Mouse (Mus musculus): Measurements from ENCODE around the gene Adam12. TPM values are rescaled to one million over a fixed set of nuclear protein-coding genes. Genes with fewer than 3 reads are reported as not detected.
"Not testable (repeated sequence)": the region's sequence is repeated elsewhere in the genome, so short reads cannot be mapped to it uniquely, and the experiment has no call there.

Gene Adam12
- polyA plus RNA-seq, 1 experiment, result 2.1 TPM

- no peak for TF ChIP-seq POLR2A (IDR thresholded peaks at IDR 0.05; ENCODE audit: extremely low read depth, insufficient read depth, low read length)
- TF ChIP-seq CTCF (IDR thresholded peaks at IDR 0.05; ENCODE audit: extremely low read depth, insufficient read depth, low read length), result no peak
- no peak overlapping the region for H3K4me3 ChIP-seq (ENCODE audit: insufficient read depth, low read length)
- no peak overlapping the region for H3K27ac ChIP-seq (ENCODE audit: insufficient read depth, low read length)
- peaks cover 2% of the 10 kb centered on the region for H3K4me1 ChIP-seq (ENCODE audit: control insufficient read depth, insufficient read depth, low read length)
Measured at GRCm38 (mm10) chr7:133916230-133916629, 315.7 kb downstream of the Adam12 start.

GRCm38 (mm10) chr7:133911881-133912280 is 320.1 kb downstream of the Adam12 start:
- H3K4me1 ChIP-seq (ENCODE audit: control insufficient read depth, insufficient read depth, low read length), result no peaks in the 10 kb centered on the region; the same call in 1 of the 2 replicates
- no peak overlapping the region for H3K4me3 ChIP-seq (ENCODE audit: insufficient read depth, low read length)
- no peak for TF ChIP-seq POLR2A (IDR thresholded peaks at IDR 0.05; ENCODE audit: extremely low read depth, insufficient read depth, low read length)
- no peak for TF ChIP-seq CTCF (IDR thresholded peaks at IDR 0.05; ENCODE audit: extremely low read depth, insufficient read depth, low read length)
- no peak overlapping the region for H3K27ac ChIP-seq (ENCODE audit: insufficient read depth, low read length)

GRCm38 (mm10) chr7:133909833-133910375 is 322.0 kb downstream of the Adam12 start:
- H3K4me3 ChIP-seq (ENCODE audit: insufficient read depth, low read length), result no peak overlapping the region
- H3K27ac ChIP-seq (ENCODE audit: insufficient read depth, low read length), result no peak overlapping the region
- no peak for TF ChIP-seq CTCF (IDR thresholded peaks at IDR 0.05; ENCODE audit: extremely low read depth, insufficient read depth, low read length)
- TF ChIP-seq POLR2A (IDR thresholded peaks at IDR 0.05; ENCODE audit: extremely low read depth, insufficient read depth, low read length), result no peak
- no peaks in the 10 kb centered on the region; the same call in 1 of the 2 replicates for H3K4me1 ChIP-seq (ENCODE audit: control insufficient read depth, insufficient read depth, low read length)

DNA sequence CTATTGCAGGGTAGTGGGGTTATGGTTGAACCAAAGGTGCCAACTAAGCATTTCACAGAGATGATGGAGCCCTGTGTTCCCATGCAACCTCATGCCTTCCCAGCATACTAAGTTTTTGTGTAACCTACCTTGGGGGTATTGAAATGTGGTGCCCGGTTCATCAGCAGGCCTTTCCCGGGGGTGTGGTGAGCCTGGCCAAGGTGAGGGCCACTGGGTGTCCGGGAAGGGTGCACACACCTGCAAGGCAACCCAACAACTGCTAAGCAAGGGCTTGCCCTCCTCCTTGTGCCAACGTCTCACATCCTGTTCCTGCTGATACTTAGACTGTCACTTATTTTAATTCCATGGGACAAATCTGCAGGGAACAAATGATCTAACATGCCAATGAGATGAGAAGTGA is 323.0 kb downstream of the Adam12 start:
- no peak overlapping the region for H3K4me3 ChIP-seq (ENCODE audit: insufficient read depth, low read length)
- TF ChIP-seq CTCF (IDR thresholded peaks at IDR 0.05; ENCODE audit: extremely low read depth, insufficient read depth, low read length), result no peak
- TF ChIP-seq POLR2A (IDR thresholded peaks at IDR 0.05; ENCODE audit: extremely low read depth, insufficient read depth, low read length), result no peak
- H3K4me1 ChIP-seq (ENCODE audit: control insufficient read depth, insufficient read depth, low read length), result no peaks in the 10 kb centered on the region; the same call in 1 of the 2 replicates
- H3K27ac ChIP-seq (ENCODE audit: insufficient read depth, low read length), result no peak overlapping the region

GRCm38 (mm10) chr7:133899391-133899790 is 332.6 kb downstream of the Adam12 start:
- no peaks in the 10 kb centered on the region for H3K4me1 ChIP-seq (ENCODE audit: control insufficient read depth, insufficient read depth, low read length)
- TF ChIP-seq CTCF (IDR thresholded peaks at IDR 0.05; ENCODE audit: extremely low read depth, insufficient read depth, low read length), result no peak
- no peak for TF ChIP-seq POLR2A (IDR thresholded peaks at IDR 0.05; ENCODE audit: extremely low read depth, insufficient read depth, low read length)

DNA sequence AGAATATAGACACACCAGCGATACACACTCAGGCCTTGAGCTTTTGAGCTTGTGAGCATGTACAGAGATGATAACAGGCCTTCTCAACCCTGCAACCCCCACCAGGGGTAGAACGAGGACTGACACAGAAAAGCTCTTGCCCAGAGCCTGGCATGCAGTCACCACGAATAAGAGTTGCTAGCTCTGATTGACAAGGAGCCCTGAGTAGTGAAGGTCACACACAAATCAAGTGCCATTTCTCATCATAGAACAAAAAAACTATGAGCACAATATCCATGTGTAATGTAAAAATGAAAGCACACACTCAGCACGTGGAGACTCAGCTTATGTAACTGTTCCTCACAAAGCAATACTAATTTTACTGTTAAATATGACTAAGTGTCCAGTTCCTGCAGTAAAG is 340.1 kb downstream of the Adam12 start:
- Histone ChIP-seq H3K4me1 (ENCODE audit: control insufficient read depth, insufficient read depth, low read length) (peaks cover 3% of the 10 kb centered on the region; the same call in 1 of the 2 replicates), H3K4me3 (ENCODE audit: insufficient read depth, low read length) (no peak overlapping the region), H3K27ac (ENCODE audit: insufficient read depth, low read length) (no peak overlapping the region)
- TF ChIP-seq POLR2A (IDR thresholded peaks at IDR 0.05; ENCODE audit: extremely low read depth, insufficient read depth, low read length), result no peak
- no peak for TF ChIP-seq CTCF (IDR thresholded peaks at IDR 0.05; ENCODE audit: extremely low read depth, insufficient read depth, low read length)

More at GRCm38 (mm10) chr7:133899391-133899790, 332.6 kb downstream of the Adam12 start:
- H3K4me3 ChIP-seq (ENCODE audit: insufficient read depth, low read length), result no peak overlapping the region
- no peak overlapping the region for H3K27ac ChIP-seq (ENCODE audit: insufficient read depth, low read length)

DNA sequence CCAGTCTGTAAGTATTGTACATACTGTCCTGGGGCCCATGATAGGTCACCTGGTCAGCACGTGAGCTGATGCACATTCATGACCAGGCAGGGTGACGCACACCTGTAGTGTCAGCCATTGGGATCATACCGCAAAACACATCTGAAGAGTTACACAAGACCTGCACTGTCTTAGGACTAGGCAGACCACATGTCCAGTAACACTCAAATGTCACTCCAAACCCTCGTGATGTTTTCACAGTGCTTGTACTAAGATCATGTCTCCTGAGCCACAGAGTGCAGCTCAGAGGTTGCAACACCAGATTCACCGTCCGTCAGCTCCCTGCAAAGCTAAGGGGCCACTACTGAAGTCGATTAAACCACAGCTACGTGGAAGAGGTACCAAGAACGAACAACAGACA is 340.6 kb downstream of the Adam12 start:
- no peak overlapping the region for H3K27ac ChIP-seq (ENCODE audit: insufficient read depth, low read length)
- no peak for TF ChIP-seq CTCF (IDR thresholded peaks at IDR 0.05; ENCODE audit: extremely low read depth, insufficient read depth, low read length)
- no peak for TF ChIP-seq POLR2A (IDR thresholded peaks at IDR 0.05; ENCODE audit: extremely low read depth, insufficient read depth, low read length)
- H3K4me3 ChIP-seq (ENCODE audit: insufficient read depth, low read length), result no peak overlapping the region
- peaks cover 3% of the 10 kb centered on the region; the same call in 1 of the 2 replicates for H3K4me1 ChIP-seq (ENCODE audit: control insufficient read depth, insufficient read depth, low read length)

DNA sequence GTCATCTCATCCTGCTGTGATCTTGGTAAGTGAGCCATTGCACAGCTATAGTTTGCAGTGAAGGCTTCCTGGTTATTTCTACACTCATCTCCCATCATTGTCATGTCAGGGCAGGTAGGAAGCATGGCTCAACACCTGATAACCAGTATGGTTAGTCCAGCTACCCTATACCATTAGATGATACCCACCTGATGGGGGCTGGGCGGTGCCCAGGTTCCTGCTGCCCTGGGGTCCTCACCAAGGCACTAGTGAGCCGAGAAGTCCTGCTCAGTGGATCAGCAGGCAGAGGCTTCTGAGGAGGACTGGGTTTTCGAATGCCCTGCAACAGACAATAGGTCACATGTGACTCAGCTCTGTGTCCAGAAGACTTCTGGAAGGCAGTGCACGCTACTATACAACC is 342.0 kb downstream of the Adam12 start:
- H3K4me3 ChIP-seq (ENCODE audit: insufficient read depth, low read length), result no peak overlapping the region
- H3K4me1 ChIP-seq (ENCODE audit: control insufficient read depth, insufficient read depth, low read length), result peaks cover 3% of the 10 kb centered on the region; the same call in 1 of the 2 replicates
- TF ChIP-seq CTCF (IDR thresholded peaks at IDR 0.05; ENCODE audit: extremely low read depth, insufficient read depth, low read length) (no peak), POLR2A (IDR thresholded peaks at IDR 0.05; ENCODE audit: extremely low read depth, insufficient read depth, low read length) (no peak)
- no peak overlapping the region for H3K27ac ChIP-seq (ENCODE audit: insufficient read depth, low read length)

GRCm38 (mm10) chr7:133888926-133889920 is 342.7 kb downstream of the Adam12 start:
- Histone ChIP-seq H3K27ac (ENCODE audit: insufficient read depth, low read length) (no peak overlapping the region), H3K4me1 (ENCODE audit: control insufficient read depth, insufficient read depth, low read length) (peaks cover 3% of the 10 kb centered on the region; the same call in 1 of the 2 replicates), H3K4me3 (ENCODE audit: insufficient read depth, low read length) (no peak overlapping the region)
- TF ChIP-seq CTCF (IDR thresholded peaks at IDR 0.05; ENCODE audit: extremely low read depth, insufficient read depth, low read length) (no peak), POLR2A (IDR thresholded peaks at IDR 0.05; ENCODE audit: extremely low read depth, insufficient read depth, low read length) (no peak)

DNA sequence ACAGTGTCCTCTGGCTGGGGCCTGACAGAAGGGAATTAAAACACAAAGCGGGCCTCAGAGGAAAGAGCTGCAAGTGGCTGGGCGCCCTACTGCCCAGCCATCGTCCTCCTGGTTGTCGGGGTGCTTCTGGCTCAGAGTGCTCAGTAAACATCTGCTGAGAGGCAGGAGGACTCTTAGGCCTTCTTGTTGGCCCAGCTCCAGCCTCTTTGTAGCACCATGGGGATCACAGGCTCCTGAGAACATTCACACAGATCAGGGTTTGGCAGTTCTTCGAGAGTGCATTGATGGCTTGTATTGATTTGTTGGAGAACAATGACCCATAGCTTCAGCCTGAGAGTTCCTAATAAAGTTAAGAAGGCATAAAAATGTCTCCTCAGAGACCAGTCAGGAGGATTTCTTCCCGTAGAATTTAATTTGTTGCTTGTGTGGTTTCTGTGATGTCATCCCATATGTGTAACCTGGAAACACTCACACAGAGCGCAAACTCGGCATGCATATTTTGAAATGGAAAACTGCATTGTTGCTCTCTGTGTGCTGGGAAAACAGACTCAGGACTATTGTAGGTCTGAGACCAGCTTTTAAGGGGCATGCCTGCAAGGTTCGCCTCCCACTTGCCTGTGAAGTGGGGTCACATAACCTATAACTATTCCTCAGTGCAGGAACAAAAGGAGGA is 347.1 kb downstream of the Adam12 start:
- not testable (repeated sequence) for H3K4me3 ChIP-seq (ENCODE audit: insufficient read depth, low read length); H3K27ac ChIP-seq (ENCODE audit: insufficient read depth, low read length); H3K4me1 ChIP-seq (ENCODE audit: control insufficient read depth, insufficient read depth, low read length)

Data from cortical plate, adult 2 months (tissue).